In the genomic region with DNA sequence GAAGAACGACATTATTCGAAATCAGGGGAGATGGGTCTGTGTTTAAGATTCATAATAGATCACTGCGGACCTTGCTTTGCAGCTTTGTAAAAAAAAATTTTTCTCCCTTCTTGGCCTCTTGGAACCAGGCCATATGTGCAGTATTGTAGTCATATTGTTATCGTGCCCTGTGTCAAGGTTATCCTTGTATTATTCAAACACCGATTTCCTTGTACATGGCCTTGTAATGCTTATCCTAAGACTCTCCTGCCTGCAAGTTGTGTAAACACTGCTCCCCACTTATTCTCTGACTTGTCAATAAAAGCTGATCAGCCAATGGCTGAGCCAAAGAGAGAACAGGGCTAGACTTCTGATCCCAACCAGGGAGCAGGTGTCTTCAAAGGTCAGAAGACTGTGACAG, we compare ENCODE assay signal across 31 mouse cellular contexts. TPM values are rescaled to one million over a fixed set of nuclear protein-coding genes. Genes with fewer than 3 reads are reported as not detected.
DNase-seq lines count a peak whose midpoint lies in the region; ATAC-seq and TF ChIP-seq lines count a peak whose summit lies in the region.
"Had no signal": no experiment of that assay in that cellular context is flagged by ENCODE, and none has a peak within 500 bp of the region (broad histone marks: within the 10 kb centered on the region; RNA-seq: fewer than 3 reads in every experiment).

No protein-coding gene starts in this region.

- no peaks in the 10 kb centered on the region for H3K36me3 ChIP-seq in intestine, embryonic 14.5 days (ENCODE audit: control insufficient read depth, insufficient read depth, low read length)
- no peaks in the 10 kb centered on the region for H3K36me3 ChIP-seq in intestine, embryonic 16.5 days (ENCODE audit: control insufficient read depth, insufficient read depth, low read length)
- no peaks in the 10 kb centered on the region for H3K36me3 ChIP-seq in small intestine, adult 2 months (ENCODE audit: control insufficient read depth, insufficient read depth, low read length)
- no peaks in the 10 kb centered on the region for H3K36me3 ChIP-seq in stomach, embryonic 16.5 days (ENCODE audit: control insufficient read depth, insufficient read depth, low read length)
- H3K36me3 ChIP-seq: embryonic facial prominence, embryonic 10.5 days; embryonic facial prominence, embryonic 13.5 days; forebrain, embryonic 12.5 days; forebrain, embryonic 15.5 days; G1E; heart, embryonic 10.5 days; heart, embryonic 13.5 days had no signal

- no peak overlapping the region for H3K9ac ChIP-seq in intestine, embryonic 14.5 days (ENCODE audit: low read length)
- no peak overlapping the region for H3K9ac ChIP-seq in intestine, embryonic 16.5 days (ENCODE audit: low read depth, low read length)
- H3K9ac ChIP-seq in stomach, embryonic 16.5 days (ENCODE audit: low read length) = no peak overlapping the region
- H3K9ac ChIP-seq: embryonic facial prominence, embryonic 13.5 days; forebrain, embryonic 12.5 days; forebrain, embryonic 15.5 days; heart, embryonic 13.5 days; hindbrain, embryonic 14.5 days had no signal

- no peak overlapping the region for H3K4me2 ChIP-seq in intestine, embryonic 14.5 days (ENCODE audit: low read length)
- H3K4me2 ChIP-seq in intestine, embryonic 16.5 days (ENCODE audit: low read depth, low read length) = no peak overlapping the region
- no peak overlapping the region for H3K4me2 ChIP-seq in stomach, embryonic 16.5 days (ENCODE audit: low read depth, low read length)
- H3K4me2 ChIP-seq: embryonic facial prominence, embryonic 13.5 days; forebrain, embryonic 12.5 days; forebrain, embryonic 15.5 days; heart, embryonic 13.5 days; hindbrain, embryonic 14.5 days had no signal

- peak overlapping the region; percentile 43; the same call in 1 of the 2 replicates for H3K27ac ChIP-seq in intestine, embryonic 14.5 days (ENCODE audit: low read depth)
- peak overlapping the region; percentile 52 for H3K27ac ChIP-seq in intestine, embryonic 16.5 days (ENCODE audit: low read length)
- H3K27ac ChIP-seq in small intestine, adult 2 months (ENCODE audit: insufficient read depth, low read depth, low read length) = peak overlapping the region; percentile 76
- peak overlapping the region; percentile 58 for H3K27ac ChIP-seq in stomach, embryonic 16.5 days (ENCODE audit: low read length)
- H3K27ac ChIP-seq: embryonic facial prominence, embryonic 10.5 days; embryonic facial prominence, embryonic 13.5 days; forebrain, embryonic 12.5 days; forebrain, embryonic 15.5 days; heart, adult 2 months; heart, embryonic 10.5 days; heart, embryonic 13.5 days; hindbrain, embryonic 14.5 days; hindbrain, postnatal 0 days had no signal

- no peak for TF ChIP-seq CTCF in small intestine, adult 2 months (IDR thresholded peaks at IDR 0.05; ENCODE audit: extremely low read depth, insufficient read length, insufficient replicate concordance, low read depth, low read length)

- peak; percentile 45; the same call in 1 of the 2 replicates for ATAC-seq in intestine, embryonic 14.5 days (replicated peaks; ENCODE audit: low FRiP score, low TSS enrichment, low read depth)
- ATAC-seq in intestine, embryonic 16.5 days = peak; percentile 92
- ATAC-seq in stomach, embryonic 16.5 days (ENCODE audit: insufficient read depth, low FRiP score) = peak; percentile 85
- ATAC-seq: forebrain, embryonic 15.5 days; Patski had no signal

- DNase-seq in intestine, embryonic 14.5 days (ENCODE audit: low spot score) = no peak
- no peak for DNase-seq in left cerebral cortex, adult 9 months (ENCODE audit: low spot score in 2 of 2)
- DNase-seq in embryo, embryonic 11 days = no peak
- DNase-seq in lung, postnatal 4 days = no peak
- DNase-seq: adrenal gland, adult 8-10 months; B cell, adult 2 months; cerebellum, adult 2 months; cerebellum, adult 9-11 months; cerebellum, postnatal 25 days; gastrocnemius, postnatal 10 days; gastrocnemius, postnatal 36 days; heart, adult 2 months; heart, postnatal 14 days; heart, postnatal 4 days had no signal

- 0 out of 2 replicates have a peak, but pooled peaks cover 3% of the 10 kb centered on the region for H3K4me1 ChIP-seq in intestine, embryonic 14.5 days (replicated peaks; ENCODE audit: control insufficient read depth, insufficient read depth, low read length)
- H3K4me1 ChIP-seq in intestine, embryonic 16.5 days (ENCODE audit: control insufficient read depth, insufficient read depth, low read length) = no peaks in the 10 kb centered on the region; the same call in 1 of the 2 replicates
- H3K4me1 ChIP-seq in small intestine, adult 2 months (ENCODE audit: control insufficient read depth, insufficient read depth, insufficient read length, low read length) = peaks cover 13% of the 10 kb centered on the region; the same call in 1 of the 2 replicates
- no peaks in the 10 kb centered on the region for H3K4me1 ChIP-seq in stomach, embryonic 16.5 days (ENCODE audit: control insufficient read depth, insufficient read depth, low read length)
- H3K4me1 ChIP-seq: embryonic facial prominence, embryonic 10.5 days; embryonic facial prominence, embryonic 13.5 days; forebrain, embryonic 12.5 days; forebrain, embryonic 15.5 days; heart, embryonic 13.5 days had no signal

- WGBS in intestine, embryonic 14.5 days = 71% methylated on average over 5 of the region's 5 CpGs
- WGBS in intestine, embryonic 16.5 days = 60% methylated on average over 5 of the region's 5 CpGs
- WGBS in small intestine, adult 2 months = 23% methylated on average over 5 of the region's 5 CpGs
- WGBS in stomach, embryonic 16.5 days = 51% methylated on average over 5 of the region's 5 CpGs

- H3K27me3 ChIP-seq in intestine, embryonic 14.5 days (replicated peaks; ENCODE audit: control insufficient read depth, insufficient read depth, low read length) = no peaks in the 10 kb centered on the region
- H3K27me3 ChIP-seq in intestine, embryonic 16.5 days (replicated peaks; ENCODE audit: control insufficient read depth, insufficient read depth, low read length) = no peaks in the 10 kb centered on the region
- no peaks in the 10 kb centered on the region for H3K27me3 ChIP-seq in small intestine, adult 2 months (ENCODE audit: control insufficient read depth, insufficient read depth, low read length)
- no peaks in the 10 kb centered on the region for H3K27me3 ChIP-seq in stomach, embryonic 16.5 days (ENCODE audit: control insufficient read depth, insufficient read depth, low read length)
- H3K27me3 ChIP-seq: CH12.LX; embryonic facial prominence, embryonic 13.5 days; forebrain, embryonic 12.5 days; forebrain, embryonic 15.5 days; Patski had no signal

- TF ChIP-seq POLR2A in small intestine, adult 2 months (IDR thresholded peaks at IDR 0.05; ENCODE audit: low read depth, low read length) = no peak

- no peak overlapping the region for H3K4me3 ChIP-seq in intestine, embryonic 14.5 days (ENCODE audit: low read depth, low read length)
- H3K4me3 ChIP-seq in intestine, embryonic 16.5 days (ENCODE audit: low read length) = no peak overlapping the region
- no peak overlapping the region for H3K4me3 ChIP-seq in small intestine, adult 2 months (ENCODE audit: low read depth, low read length)
- H3K4me3 ChIP-seq in stomach, embryonic 16.5 days (replicated peaks; ENCODE audit: low read length) = no peak overlapping the region
- H3K4me3 ChIP-seq: embryonic facial prominence, embryonic 10.5 days; embryonic facial prominence, embryonic 13.5 days; erythroblast, embryonic 14.5 days; forebrain, embryonic 12.5 days; forebrain, embryonic 15.5 days; heart, adult 2 months; heart, embryonic 10.5 days; heart, embryonic 13.5 days had no signal

- no peaks in the 10 kb centered on the region for H3K9me3 ChIP-seq in intestine, embryonic 14.5 days (ENCODE audit: control insufficient read depth, low read length)
- H3K9me3 ChIP-seq in intestine, embryonic 16.5 days (ENCODE audit: control insufficient read depth, low read length) = no peaks in the 10 kb centered on the region
- H3K9me3 ChIP-seq in stomach, embryonic 16.5 days (replicated peaks; ENCODE audit: control insufficient read depth, low read length) = no peaks in the 10 kb centered on the region
- H3K9me3 ChIP-seq: embryonic facial prominence, embryonic 10.5 days; embryonic facial prominence, embryonic 13.5 days; forebrain, embryonic 12.5 days; forebrain, embryonic 15.5 days; G1E; heart, embryonic 10.5 days; heart, embryonic 13.5 days had no signal

RNA-seq across cellular contexts. Expression of gene Izumo2, which starts 13.5 kb away (rescaled TPM):
- polyA plus RNA-seq in intestine, embryonic 14.5 days (2014; fragmentation: Nextera tagmentation; extraction: Ambion mirVana) = not detected in 2 replicates
- polyA plus RNA-seq in intestine, embryonic 16.5 days (2015; fragmentation: Nextera tagmentation; extraction: Ambion mirVana) = not detected in 2 replicates
- polyA plus RNA-seq in small intestine, adult 2 months (2012; rRNA removed) = not detected in 2 replicates
- polyA plus RNA-seq in stomach, embryonic 16.5 days (2015; fragmentation: Nextera tagmentation; extraction: Ambion mirVana) = not detected in 2 replicates
- polyA plus RNA-seq: cerebellum, adult 2 months; embryonic facial prominence, embryonic 10.5 days; embryonic facial prominence, embryonic 13.5 days; erythroblast, embryonic 14.5 days; forebrain, embryonic 12.5 days; forebrain, embryonic 15.5 days; G1E; heart, adult 2 months; heart, embryonic 10.5 days; heart, embryonic 13.5 days; heart, embryonic 16.5 days; hindbrain, embryonic 11.5 days; hindbrain, embryonic 14.5 days; hindbrain, postnatal 0 days; Patski had no signal

RNA-seq across cellular contexts. Expression of gene Vrk3, which starts 26.2 kb away (rescaled TPM):
- 38.0 and 40.3 TPM in 2 replicates for polyA plus RNA-seq in intestine, embryonic 14.5 days (2014; fragmentation: Nextera tagmentation; extraction: Ambion mirVana)
- polyA plus RNA-seq in intestine, embryonic 16.5 days (2015; fragmentation: Nextera tagmentation; extraction: Ambion mirVana) = 47.3 and 48.5 TPM in 2 replicates
- polyA plus RNA-seq in small intestine, adult 2 months (2012; rRNA removed) = 20.4 and 40.3 TPM in 2 replicates
- 32.1 and 32.8 TPM in 2 replicates for polyA plus RNA-seq in stomach, embryonic 16.5 days (2015; fragmentation: Nextera tagmentation; extraction: Ambion mirVana)

RNA-seq across cellular contexts. Expression of gene Zfp473, which starts 28.8 kb away (rescaled TPM):
- polyA plus RNA-seq in intestine, embryonic 14.5 days (2014; fragmentation: Nextera tagmentation; extraction: Ambion mirVana) = 3.6 and 4.2 TPM in 2 replicates
- 1.8 and 2.0 TPM in 2 replicates for polyA plus RNA-seq in intestine, embryonic 16.5 days (2015; fragmentation: Nextera tagmentation; extraction: Ambion mirVana)
- polyA plus RNA-seq in small intestine, adult 2 months (2012; rRNA removed) = 0.08 and 0.19 TPM in 2 replicates
- 1.8 and 2.3 TPM in 2 replicates for polyA plus RNA-seq in stomach, embryonic 16.5 days (2015; fragmentation: Nextera tagmentation; extraction: Ambion mirVana)

RNA-seq across cellular contexts. Expression of gene Myh14, which starts 51.4 kb away (rescaled TPM):
- polyA plus RNA-seq in intestine, embryonic 14.5 days (2014; fragmentation: Nextera tagmentation; extraction: Ambion mirVana) = 26.7 and 33.4 TPM in 2 replicates
- polyA plus RNA-seq in intestine, embryonic 16.5 days (2015; fragmentation: Nextera tagmentation; extraction: Ambion mirVana) = 70.3 and 81.3 TPM in 2 replicates
- 196 and 563 TPM in 2 replicates for polyA plus RNA-seq in small intestine, adult 2 months (2012; rRNA removed)
- polyA plus RNA-seq in stomach, embryonic 16.5 days (2015; fragmentation: Nextera tagmentation; extraction: Ambion mirVana) = 17.5 and 20.5 TPM in 2 replicates
- polyA plus RNA-seq: G1E had no signal
